Mouse (Mus musculus) urinary bladder, postnatal 25 days (tissue): ENCODE measurements at regions not wholly inside any gene's neighbourhood (a gene's known extent, or its start where the extent isn't known, plus 50 kb on each side); places are given as distances from the start of the nearest gene placed in this dataset.
A peak's percentile ranks its signal among the peaks of the same experiment; 100 is the strongest.

ENCODE experiments used
- DNase-seq: peaks from one replicate; pipeline ENCODE4 v3.0.0; 2022; ENCODE audit warnings: low spot score

GRCm38 (mm10) chr1:193459735-193460134 is 89.6 kb upstream of the Camk1g start:
- no peak for DNase-seq

GRCm38 (mm10) chr1:193457908-193458307 is 87.8 kb upstream of the Camk1g start:
- DNase-seq = no peak

- DNase-seq = no peak
Measured at GRCm38 (mm10) chr1:193453654-193454053, 83.6 kb upstream of the Camk1g start.

- DNase-seq = no peak
Measured at GRCm38 (mm10) chr1:193451471-193452135, 81.5 kb upstream of the Camk1g start.

- no peak for DNase-seq
Measured at GRCm38 (mm10) chr1:193450814-193451213, 80.7 kb upstream of the Camk1g start.

- no peak for DNase-seq
Measured at GRCm38 (mm10) chr1:193450201-193450600, 80.1 kb upstream of the Camk1g start.

GRCm38 (mm10) chr1:193449394-193450103 is 79.5 kb upstream of the Camk1g start:
- peak; percentile 12 for DNase-seq

GRCm38 (mm10) chr1:193448793-193449393 is 78.8 kb upstream of the Camk1g start:
- DNase-seq = no peak

- DNase-seq = no peak
Measured at GRCm38 (mm10) chr1:193447647-193448046, 77.5 kb upstream of the Camk1g start.

GRCm38 (mm10) chr1:193443964-193444676 is 74.0 kb upstream of the Camk1g start:
- DNase-seq = no peak

GRCm38 (mm10) chr1:193440512-193440911 is 70.4 kb upstream of the Camk1g start:
- no peak for DNase-seq

- DNase-seq = no peak
Measured at GRCm38 (mm10) chr1:193434281-193434680, 64.2 kb upstream of the Camk1g start.

GRCm38 (mm10) chr1:193433493-193434021 is 63.5 kb upstream of the Camk1g start:
- DNase-seq = no peak

GRCm38 (mm10) chr1:193430231-193430630 is 60.1 kb upstream of the Camk1g start:
- no peak for DNase-seq

- no peak for DNase-seq
Measured at GRCm38 (mm10) chr1:193423653-193424075, 53.6 kb upstream of the Camk1g start.

- no peak for DNase-seq
Measured at GRCm38 (mm10) chr1:193422886-193423285, 52.8 kb upstream of the Camk1g start.

GRCm38 (mm10) chr1:193421820-193422219 is 51.7 kb upstream of the Camk1g start:
- DNase-seq = no peak

- DNase-seq = no peak
Measured at GRCm38 (mm10) chr1:193421414-193421813, 51.3 kb upstream of the Camk1g start.
